Mouse (Mus musculus): ENCODE measurements around the gene Diras1. TPM values are rescaled to one million over a fixed set of nuclear protein-coding genes. Genes with fewer than 3 reads are reported as not detected.
"Not testable (repeated sequence)": the region's sequence is repeated elsewhere in the genome, so short reads cannot be mapped to it uniquely, and the experiment has no call there.

Gene Diras1
- total RNA-seq (2022): under 1 TPM in 1 of 4 experiments, not detected in 3; 0.24 TPM

DNA sequence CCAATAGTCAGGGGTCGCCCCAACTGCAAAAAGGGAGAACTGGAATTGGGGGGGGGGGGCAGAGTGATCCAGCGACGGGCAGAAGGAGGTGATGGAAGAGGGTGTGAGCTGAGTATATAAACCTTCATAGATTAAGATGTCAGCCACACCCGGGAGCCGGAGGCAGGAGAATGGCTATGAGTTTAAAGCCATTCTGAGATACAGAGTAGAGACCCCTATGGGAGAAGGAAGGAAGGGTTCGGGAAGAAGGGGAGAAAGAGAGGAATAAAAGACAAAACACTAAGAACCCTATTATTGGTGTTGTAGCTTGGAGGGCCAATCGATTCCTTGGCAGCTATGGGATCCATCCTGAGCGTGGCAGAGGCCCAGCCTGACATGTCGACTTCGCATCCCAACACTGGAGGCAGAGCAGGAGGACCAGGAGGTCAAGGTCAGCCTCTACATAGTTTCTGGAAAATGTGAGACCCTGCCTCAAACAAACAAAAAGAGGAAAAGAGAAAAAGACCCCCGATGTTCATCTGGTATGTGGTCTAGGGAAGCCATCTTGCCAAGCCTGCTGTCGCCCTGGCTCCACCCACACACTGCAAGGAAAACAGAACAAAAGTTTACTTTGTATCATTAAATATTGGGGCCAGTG lies at the start of gene Diras1:
Gene Diras1 (minus strand): TSS at position 24 of the 637 bp plus-strand sequence.
- no peak for DNase-seq (ENCODE audit: low spot score in 2 of 2)

DNA sequence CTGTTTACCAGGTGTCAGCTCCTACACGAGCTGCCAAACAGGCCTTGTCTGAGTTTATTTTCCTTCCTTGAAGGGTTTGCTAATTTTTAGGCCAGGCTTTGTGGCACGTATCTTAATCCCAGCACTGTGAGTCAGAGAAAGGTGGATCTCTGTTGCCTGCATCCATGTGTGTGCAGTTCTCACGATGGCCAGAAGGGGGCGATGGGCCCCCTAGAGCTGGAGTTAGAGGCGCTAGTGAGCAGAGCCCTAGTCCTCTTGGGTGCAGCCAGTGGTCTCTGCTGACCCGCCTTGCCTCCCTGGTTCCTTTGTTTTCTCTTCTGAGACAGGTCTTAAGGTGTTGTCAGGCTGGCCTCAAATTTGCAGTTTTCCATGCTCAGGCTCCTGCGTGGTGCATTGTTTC lies 48.0 kb upstream of the Diras1 start:
- DNase-seq (ENCODE audit: low spot score in 2 of 2): no peak

DNA sequence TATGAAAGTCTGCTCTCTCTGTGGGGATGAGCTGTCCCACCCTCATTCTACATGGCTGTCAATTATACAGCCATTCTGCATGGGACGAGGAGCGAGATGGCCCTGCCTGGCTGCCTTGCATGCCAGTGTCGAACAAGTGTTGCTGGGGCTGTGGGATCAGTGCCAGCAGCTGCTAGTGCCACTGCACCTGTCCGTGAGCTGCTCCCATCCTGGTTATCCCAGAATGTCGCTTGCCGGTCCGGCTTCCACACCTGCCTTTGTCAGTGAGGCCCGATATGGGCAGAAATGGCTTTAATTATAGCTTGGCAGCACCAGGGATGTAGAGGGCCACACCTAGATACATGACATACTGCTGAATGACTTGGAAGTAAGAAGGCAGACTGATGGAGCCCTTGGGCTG lies 46.8 kb upstream of the Diras1 start:
- DNase-seq (ENCODE audit: low spot score in 2 of 2): no peak

DNA sequence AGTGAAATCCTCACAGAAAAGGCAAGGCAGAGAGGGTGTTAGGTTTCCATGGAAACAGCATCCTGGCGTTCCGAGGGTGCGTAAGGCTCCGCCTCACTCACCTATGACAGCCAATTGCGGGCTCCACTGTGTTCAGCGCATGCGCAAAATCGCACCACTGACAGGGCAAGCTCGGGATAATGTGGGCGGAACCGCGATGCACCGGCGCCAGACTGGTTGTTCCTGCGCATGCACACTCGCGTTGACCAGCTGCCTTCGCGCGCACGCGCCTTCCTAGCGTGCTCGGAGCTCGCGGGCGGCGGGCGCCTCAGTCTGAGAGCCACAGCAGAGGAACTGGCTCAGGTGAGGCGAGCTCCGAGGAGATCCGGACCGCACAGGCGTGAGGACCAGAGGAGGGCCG lies 44.4 kb upstream of the Diras1 start, which contains the start of gene Thop1:
Gene Thop1 (plus strand): TSS at position 200 of the 400 bp plus-strand sequence.
- peak; percentile 91 to 98 for DNase-seq (ENCODE audit: low spot score in 2 of 2)

DNA sequence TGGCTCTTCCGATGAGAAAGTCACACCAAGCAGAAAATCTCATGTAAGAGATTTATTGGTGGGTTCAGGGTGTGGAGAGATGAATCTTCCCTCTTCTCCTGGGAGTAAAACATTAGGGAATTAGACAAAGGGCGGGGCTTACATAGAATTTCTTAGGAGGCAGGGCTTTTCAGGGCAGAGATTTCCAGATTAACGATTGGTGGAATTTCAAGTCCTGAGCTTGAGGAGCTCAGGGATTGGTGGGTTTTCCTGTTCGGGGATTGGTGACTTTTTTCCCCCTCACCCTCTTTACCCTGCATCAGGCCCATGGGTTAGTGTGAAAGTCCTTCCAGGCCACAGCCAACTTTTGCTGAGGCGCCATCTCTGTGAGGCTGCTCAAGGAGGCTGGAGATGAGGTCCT lies 43.2 kb upstream of the Diras1 start:
- no peak for DNase-seq (ENCODE audit: low spot score in 2 of 2)

DNA sequence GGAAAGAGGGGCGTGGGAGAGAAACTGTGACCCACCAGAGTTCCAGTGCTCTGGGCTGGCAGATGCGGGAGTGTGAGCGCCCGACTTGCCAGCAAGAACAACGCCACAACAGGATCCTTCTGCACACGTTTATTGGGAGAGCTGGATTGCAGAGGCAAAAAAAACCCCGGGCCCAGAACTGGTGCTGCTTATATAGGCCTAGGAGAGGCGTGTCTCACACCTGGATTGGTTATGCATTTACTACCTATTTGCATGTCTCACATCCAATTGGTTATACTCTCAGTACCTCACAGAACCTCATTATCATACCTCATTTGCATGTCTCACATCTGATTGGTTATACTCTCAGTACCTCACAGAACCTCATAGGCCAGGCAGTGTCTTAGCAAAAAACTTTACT lies 39.1 kb upstream of the Diras1 start:
- DNase-seq (ENCODE audit: low spot score in 2 of 2): not testable (repeated sequence)

DNA sequence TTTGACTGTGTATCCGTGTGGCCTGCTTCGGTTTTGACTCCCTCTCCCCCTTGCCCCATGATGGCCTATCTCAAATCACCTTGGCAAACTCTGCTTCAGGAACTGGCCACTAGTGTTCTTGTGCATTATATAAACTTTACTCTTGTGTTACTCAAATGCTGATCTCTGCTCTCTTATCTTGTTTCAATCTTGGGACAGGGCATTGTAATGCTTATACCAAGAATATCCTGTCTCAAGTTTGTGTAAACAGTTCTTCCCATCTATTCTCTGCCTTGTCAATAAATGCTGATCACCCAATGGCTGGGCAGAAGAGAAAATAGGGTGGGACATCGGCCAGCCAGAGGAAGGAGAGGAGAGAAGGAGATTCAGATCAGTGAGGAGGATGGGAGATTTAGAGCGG lies 37.2 kb upstream of the Diras1 start:
- no peak for DNase-seq (ENCODE audit: low spot score in 2 of 2)

DNA sequence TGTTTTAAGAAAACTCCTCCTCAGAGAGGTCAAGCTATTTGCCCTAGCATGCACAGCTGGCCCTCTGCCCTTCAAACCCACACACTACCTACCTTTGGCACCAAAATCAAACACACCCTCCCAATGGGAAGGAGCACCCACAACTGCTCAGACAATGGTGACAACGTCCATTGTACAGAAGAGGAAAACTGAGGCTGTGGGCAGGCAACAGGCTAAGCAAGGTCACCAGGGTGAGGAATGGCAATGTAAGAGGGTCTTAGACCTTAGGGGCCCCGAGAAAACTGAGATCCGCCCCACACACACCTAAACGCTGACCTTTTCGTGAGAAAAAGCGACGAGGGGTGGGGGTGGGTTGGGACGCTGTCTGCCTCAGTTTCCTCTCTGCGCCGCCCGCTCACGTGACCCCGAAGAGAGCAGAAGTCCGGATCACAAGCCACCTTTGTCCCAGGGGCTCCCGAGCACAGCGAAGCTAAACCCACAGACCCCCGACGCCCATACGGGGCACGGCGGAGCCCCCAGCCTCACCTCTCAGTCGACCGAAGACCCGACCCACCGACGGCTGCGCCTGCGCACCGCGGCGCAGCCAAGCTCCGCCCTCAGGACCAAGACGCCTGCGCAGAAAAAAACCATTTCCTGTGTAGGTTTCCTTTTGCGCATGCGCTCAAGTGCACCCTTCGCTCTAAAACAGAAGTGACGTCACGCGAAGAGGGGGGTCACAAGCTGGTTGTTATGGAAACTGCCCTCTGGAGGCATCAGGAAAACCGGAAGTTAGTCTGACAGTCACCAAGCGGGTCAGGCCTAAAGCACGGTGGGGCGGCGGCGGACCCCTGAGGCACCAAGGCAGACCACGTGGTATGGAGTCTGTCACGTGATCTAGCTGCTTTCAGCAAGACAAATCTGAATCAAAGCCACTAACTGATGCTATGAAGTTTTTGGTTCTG lies 34.4 kb upstream of the Diras1 start, which contains the start of gene Sgta:
Gene Sgta (minus strand): TSS at position 579 of the 941 bp plus-strand sequence.
- DNase-seq (ENCODE audit: low spot score in 2 of 2): peak; percentile 99

DNA sequence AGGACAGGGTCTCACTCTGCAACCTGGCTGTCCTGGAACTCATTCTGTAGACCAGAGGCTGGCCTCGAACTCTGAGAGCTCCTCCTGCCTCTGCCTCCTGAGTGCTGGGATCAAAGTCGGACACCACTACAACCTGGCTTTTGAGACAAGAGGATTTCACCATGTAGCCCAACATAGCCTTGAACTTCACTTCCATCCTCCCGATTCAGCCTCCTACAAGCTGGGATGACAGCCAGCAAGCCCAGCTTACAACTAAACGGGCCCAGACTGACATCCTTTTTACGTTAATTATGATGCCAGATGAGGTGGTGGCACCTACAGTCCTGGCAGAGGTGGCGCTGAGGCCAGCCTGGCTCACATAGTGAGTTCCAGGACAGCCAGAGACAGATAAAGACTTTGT lies 33.4 kb upstream of the Diras1 start:
- DNase-seq (ENCODE audit: low spot score in 2 of 2): no peak

DNA sequence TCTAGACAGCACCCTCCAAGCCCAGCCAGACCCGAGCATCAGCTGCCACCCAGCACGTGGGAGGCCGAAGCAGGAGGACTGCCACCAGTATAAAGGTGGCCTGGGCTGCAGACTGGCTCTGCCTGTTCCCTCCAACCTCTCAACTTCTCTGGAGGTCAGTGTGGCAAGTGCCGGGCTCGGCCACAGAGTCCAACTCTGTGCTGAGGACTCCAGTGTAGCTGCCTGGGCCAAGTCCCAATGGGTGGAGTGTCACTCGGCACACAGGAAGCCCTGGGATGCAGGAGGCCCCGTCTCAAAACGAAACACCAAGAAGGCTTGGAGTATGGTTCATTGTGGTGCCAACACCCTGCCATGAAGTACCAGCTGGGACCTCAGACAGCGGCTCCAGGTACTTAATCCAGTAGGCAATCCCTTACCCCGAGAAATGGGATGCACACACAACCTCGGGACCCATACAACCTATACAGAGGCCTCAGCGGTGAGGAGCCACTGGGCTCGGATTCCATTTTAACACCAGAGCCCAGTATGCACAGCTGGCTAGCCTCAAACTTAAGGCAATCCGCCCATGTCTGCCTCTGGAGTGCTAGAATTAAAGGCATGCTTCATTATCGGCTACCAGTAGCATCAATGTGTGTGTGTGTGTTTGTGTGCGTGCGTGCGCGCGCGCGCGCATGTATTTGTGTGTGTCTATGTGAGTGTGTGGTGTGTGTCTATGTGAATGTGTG lies 32.1 kb upstream of the Diras1 start:
- no peak for DNase-seq (ENCODE audit: low spot score in 2 of 2)

DNA sequence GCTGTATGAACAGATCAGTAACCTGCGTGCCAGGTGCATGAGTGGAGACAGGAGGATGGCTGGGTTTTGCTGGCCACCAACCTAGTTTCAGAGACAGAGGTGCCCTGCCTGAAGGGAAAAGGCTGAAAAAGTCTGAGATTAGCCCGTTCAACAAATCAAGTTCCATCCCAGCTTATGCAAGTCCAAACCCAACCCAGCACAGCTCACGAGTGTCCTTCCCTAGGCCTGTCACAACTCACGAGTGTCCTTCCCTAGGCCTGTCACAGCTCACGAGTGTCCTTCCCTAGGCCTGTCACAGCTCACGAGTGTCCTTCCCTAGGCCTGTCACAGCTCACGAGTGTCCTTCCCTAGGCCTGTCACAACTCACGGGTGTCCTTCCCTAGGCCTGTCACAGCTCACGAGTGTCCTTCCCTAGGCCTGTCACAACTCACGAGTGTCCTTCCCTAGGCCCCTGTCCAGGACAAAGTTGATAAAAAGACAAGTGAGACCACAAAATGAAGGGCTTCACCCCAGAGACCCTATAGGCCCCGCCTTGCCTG lies 30.4 kb upstream of the Diras1 start:
- not testable (repeated sequence) for DNase-seq (ENCODE audit: low spot score in 2 of 2)

DNA sequence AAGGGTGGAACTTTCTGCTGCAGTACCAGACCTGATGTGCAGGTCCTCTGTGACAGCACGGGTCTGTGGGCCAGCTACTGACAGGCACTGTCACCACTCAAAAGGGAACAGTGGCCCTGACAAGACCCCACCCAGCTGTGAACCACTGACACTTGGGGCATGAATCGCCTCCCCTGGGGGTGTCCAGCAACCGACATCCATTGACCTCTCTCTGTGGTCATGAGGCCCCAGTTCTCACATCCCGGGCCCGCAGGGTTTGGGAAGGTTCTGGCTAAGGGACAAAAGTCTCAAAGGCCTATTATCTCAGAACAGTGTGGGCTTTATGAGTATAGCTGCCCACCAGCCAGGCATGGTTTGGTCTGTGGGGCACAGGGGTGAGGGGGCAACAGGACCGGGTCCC lies 29.7 kb upstream of the Diras1 start:
- no peak for DNase-seq (ENCODE audit: low spot score in 2 of 2)

DNA sequence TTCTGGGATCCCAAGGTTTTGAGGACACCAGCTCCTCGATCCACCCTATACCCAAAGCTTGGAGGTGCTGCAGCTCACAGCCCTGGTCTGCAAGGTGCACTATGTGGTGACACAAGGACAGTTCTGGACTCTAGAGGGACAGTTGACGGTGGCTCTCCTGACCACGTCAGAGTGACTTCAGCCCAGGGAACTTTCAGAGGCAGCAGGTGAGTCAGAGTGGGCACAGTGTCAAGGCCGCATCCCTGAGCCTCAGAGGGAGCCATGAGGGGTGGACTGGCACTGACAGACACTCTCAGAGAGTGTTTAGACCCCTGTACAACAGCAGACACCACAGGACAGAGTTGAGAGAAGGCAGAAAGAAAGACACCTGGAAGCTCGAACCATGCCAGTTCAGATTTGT lies 27.1 kb upstream of the Diras1 start:
- DNase-seq (ENCODE audit: low spot score in 2 of 2): no peak

DNA sequence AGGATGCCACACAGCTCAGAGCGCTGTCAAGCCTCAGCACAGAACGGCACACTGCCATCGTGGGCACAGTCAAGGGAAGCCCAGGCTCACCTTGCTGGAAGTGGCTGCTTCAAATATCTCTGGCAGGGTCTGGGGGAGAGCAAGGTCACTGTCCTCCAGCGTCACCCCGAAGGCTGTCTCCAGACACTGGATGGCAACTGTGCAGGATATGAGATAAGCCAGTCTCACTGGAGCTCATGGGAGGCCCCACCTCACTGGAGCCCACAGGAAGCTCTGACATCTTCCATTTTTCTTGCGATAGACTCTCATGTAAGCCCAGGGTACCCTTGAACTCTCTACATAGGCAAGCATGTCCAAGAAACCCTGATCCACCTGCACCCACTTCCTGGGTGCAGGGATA lies 25.7 kb upstream of the Diras1 start:
- DNase-seq (ENCODE audit: low spot score in 2 of 2): no peak

DNA sequence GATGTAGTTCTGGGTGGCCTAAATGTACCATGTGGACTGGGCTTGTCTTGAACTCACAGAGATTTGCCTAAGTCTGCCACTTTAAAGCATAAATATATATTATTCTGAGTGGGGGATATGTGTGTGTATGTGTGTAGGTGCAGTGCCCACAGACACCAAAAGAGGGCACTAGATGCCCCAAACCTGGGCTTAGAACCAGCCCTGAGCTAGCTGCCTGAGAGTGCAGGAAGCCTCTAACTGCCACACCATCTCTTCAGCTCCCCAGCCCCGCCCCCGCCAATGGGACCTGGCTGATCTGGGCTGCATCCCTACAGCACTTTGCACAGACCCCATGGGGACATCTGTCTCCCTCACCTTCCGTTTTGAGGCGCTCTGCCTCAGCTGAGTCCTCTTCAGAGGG lies 25.2 kb upstream of the Diras1 start:
- DNase-seq (ENCODE audit: low spot score in 2 of 2): no peak

DNA sequence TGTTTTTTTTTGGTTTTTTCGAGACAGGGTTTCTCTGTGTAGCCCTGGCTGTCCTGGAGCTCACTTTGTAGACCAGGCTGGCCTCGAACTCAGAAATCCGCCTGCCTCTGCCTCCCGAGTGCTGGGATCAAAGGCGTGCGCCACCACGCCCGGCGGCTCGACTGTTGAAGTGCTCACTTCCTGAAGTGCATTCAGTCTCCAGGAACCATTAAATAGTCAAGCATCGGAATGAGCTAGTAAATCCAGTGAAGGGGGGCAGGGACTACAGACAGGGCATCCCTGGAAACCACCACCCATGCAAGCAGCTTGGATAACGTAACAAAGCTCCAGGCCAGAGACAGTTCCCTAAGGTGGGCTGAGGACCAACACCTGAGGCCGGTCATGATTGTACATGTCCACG lies 19.8 kb upstream of the Diras1 start:
- not testable (repeated sequence) for DNase-seq (ENCODE audit: low spot score in 2 of 2)

DNA sequence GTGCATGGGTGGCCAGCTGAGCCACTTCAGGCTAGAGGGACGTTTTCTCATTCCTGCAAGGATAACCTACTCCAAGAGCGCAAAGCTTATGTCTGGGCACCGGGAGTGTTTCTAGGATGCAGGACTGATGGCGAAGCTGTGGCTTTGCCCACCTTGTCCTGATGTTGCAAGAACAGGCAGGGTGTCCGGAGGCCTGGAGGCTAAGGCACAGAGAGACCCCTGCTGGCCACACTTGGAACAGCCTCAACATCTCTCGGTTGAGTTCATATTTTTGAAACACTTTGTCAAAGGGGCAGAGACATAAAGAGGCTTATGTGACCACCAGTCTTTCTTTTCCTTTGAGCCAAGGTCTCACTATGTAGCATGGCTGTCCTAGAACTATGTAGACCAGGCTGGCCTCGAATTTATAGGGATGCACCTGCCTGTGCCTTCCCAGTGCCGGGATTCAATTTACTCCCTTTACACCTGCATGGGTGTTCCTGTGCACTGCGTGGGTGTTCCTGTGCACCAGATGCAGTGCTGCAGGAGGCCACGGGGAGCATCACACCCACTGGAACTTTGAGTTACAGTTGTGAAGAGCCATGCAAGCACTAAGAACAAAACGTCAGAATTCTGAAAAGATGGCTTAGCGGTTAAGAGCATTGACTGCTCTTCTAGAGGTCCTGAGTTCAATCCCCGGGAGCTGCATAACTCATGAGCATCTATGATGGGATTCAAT lies 16.2 kb upstream of the Diras1 start:
- DNase-seq (ENCODE audit: low spot score in 2 of 2): peak; percentile 34 to 44

DNA sequence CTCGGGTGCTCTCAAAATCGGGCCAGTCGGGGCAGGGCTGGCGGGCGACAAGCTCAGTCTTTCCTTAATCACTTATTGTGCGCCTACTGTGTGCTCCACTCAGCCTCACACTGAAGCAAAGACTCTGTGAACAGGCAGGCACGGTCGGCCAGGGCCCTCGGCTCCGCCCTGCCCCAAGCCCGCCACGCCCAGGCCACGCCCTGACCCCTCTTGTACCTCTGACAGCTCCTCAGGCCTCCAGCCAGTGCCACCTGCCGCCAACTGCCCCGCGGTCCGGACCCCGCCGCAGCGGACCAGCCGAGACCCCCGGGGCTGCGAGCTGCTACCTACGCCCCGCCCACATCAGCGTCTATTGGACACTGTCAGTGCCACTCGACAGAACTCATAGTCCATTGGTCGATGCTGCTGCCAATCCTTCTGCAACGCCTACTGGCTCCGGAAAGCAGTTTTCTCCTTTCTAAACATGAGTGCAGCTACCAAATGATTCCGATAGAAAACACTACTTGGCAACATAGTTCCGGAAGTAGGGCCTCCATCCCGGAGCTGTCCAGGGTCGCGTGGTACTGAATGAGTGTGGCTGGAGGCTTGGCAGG lies 11.6 kb upstream of the Diras1 start, which contains the start of gene Slc39a3:
Gene Slc39a3 (minus strand): TSS at position 439 of the 593 bp plus-strand sequence.
- peak; percentile 96 to 97 for DNase-seq (ENCODE audit: low spot score in 2 of 2)

DNA sequence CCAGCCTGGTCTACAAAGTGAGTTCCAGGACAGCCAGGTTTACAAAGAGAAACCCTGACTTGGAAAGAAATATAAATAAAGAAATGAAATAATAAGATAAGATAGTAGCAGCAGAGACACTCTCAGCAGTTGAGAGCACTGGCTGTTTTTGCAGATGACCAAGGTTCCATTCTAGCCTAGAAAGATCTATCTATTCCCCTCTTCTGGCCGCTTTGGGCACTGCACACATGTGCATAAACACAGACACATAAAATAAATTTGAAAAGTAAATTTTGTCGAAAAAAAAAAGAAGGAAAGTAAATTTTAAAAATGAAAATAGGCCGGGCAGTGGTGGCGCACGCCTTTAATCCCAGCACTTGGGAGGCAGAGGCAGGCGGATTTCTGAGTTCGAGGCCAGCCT lies 10.8 kb upstream of the Diras1 start:
- DNase-seq (ENCODE audit: low spot score in 2 of 2): no peak

DNA sequence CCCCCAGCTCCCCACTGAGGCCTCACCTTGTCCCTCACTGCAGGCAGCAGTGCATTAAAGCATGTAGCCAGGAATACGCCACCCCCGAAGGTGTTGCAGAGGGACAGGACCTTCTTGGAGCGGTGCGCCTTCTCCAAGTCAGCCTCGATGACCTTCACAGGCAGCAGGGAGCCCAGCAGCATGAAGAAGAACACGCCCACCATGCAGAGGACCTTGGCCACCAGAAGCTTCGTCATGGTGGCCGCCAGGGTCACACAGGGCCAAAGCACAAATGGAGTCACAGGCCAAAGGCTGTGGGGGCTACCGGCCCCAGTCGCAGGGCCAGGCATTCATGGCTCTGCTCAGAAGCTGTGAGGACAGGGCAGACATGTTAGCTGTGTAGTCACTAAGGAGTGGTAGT lies 8.1 kb upstream of the Diras1 start:
- no peak for DNase-seq (ENCODE audit: low spot score in 2 of 2)

Data from gastrocnemius, adult 8-10 months (tissue).